Mouse (Mus musculus) MEL (cell line): ENCODE results near the gene Scn4a.
A peak's percentile ranks its signal among the peaks of the same experiment; 100 is the strongest.

ENCODE experiments used
- BHLHE40 ChIP-seq: IDR thresholded peaks from 2 replicates; pipeline ENCODE4 v1.6.1; 2012; ENCODE audit warnings: low read depth, mild to moderate bottlenecking, inconsistent platforms, low read length, improper control_type of control experiment, borderline replicate concordance
- CTCF ChIP-seq, 3 experiments: IDR thresholded peaks in 2 of 3; conservative IDR thresholded peaks in 1 of 3; 2 replicates each; pipeline ENCODE4 v1.5.1; 2011 to 2012; ENCODE audit warnings: low read length in 3 of 3, low read depth in 2 of 3, mild to moderate bottlenecking in 2 of 3, improper control_type of control experiment in 1 of 3, inconsistent platforms in 1 of 3, mixed read lengths in 1 of 3, moderate library complexity in 1 of 3; ENCODE audit not compliant: control insufficient read depth in 1 of 3, insufficient read depth in 1 of 3, poor library complexity in 1 of 3, severe bottlenecking in 1 of 3
- EP300 ChIP-seq, 2 experiments: IDR thresholded peaks; 2 replicates each; pipeline ENCODE4 v1.6.1; 2011; ENCODE audit warnings: improper control_type of control experiment in 2 of 2, low read length in 2 of 2, low read depth in 1 of 2, mild to moderate bottlenecking in 1 of 2
- HCFC1 ChIP-seq: IDR thresholded peaks from 2 replicates; pipeline ENCODE4 v1.6.1; 2012; ENCODE audit warnings: low read depth, mild to moderate bottlenecking, inconsistent platforms, low read length, improper control_type of control experiment, moderate library complexity
- MXI1 ChIP-seq: IDR thresholded peaks from 2 replicates; pipeline ENCODE4 v1.6.1; 2011; ENCODE audit warnings: mild to moderate bottlenecking, low read depth, low read length, improper control_type of control experiment
- MYC ChIP-seq: IDR thresholded peaks from 2 replicates; pipeline ENCODE4 v1.6.1; 2011; ENCODE audit warnings: low read depth, mild to moderate bottlenecking, low read length, improper control_type of control experiment, moderate library complexity
- NRF1 ChIP-seq: IDR thresholded peaks from 2 replicates; pipeline ENCODE4 v1.6.1; 2014; ENCODE audit warnings: low read depth, mild to moderate bottlenecking, inconsistent platforms, low read length, improper control_type of control experiment, moderate library complexity; ENCODE audit not compliant: poor library complexity, insufficient read depth, severe bottlenecking
- POLR2A ChIP-seq, 2 experiments: IDR thresholded peaks; 2 replicates each; pipeline ENCODE4 v1.6.1; 2011 to 2012; ENCODE audit warnings: low read length in 2 of 2, mild to moderate bottlenecking in 2 of 2, control low read depth in 1 of 2, improper control_type of control experiment in 1 of 2, low read depth in 1 of 2, moderate library complexity in 1 of 2; ENCODE audit not compliant: control insufficient read depth in 1 of 2, insufficient read depth in 1 of 2, poor library complexity in 1 of 2
- POLR2AphosphoS5 ChIP-seq: IDR thresholded peaks from 2 replicates; pipeline ENCODE4 v1.6.1; 2012; ENCODE audit warnings: low read depth, borderline replicate concordance, mild to moderate bottlenecking, inconsistent platforms, low read length, moderate library complexity, mixed read lengths
- TBP ChIP-seq: IDR thresholded peaks from 2 replicates; pipeline ENCODE4 v1.8.0; 2011; ENCODE audit warnings: low read depth, low read length, improper control_type of control experiment
- ZNF384 ChIP-seq: IDR thresholded peaks from 2 replicates; pipeline ENCODE4 v1.6.1; 2012; ENCODE audit warnings: low read depth, mild to moderate bottlenecking, inconsistent platforms, low read length, improper control_type of control experiment

DNA sequence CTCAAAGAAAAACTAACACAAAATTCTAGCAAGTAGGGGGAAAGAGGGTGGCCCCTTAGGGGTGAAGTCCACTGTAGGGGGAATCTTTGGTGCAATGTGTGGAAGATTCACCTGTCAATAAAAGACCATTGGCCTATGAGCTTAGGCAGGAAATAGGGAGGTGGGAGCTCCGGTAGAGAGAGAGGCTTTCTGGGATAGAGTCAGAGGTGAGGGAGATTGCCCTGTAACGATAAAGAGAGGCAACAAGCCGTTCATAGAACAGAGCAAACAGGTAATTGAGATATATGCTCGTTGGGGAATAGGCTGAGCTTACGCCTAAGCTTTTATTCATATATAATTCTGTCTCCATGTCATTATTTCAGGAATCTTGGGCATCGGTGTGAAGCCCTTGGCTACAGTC is 33.9 kb upstream of the Scn4a start:
- TF ChIP-seq BHLHE40 (no peak; the same call in 1 of the 2 replicates), ZNF384 (no peak), MXI1 (peak; percentile 57; the same call in 1 of the 2 replicates), CTCF (IDR thresholded peaks at IDR 0.05 in 2 of 3, conservative IDR thresholded peaks at IDR 0.05 in 1 of 3; ENCODE audit: control insufficient read depth in 1 of 3, insufficient read depth in 1 of 3, low read depth in 2 of 3, low read length in 3 of 3, poor library complexity in 1 of 3, severe bottlenecking in 1 of 3) (no peak), POLR2A (IDR thresholded peaks at IDR 0.05; ENCODE audit: control insufficient read depth in 1 of 2, insufficient read depth in 1 of 2, low read depth in 1 of 2, low read length in 2 of 2, poor library complexity in 1 of 2) (peak in 1 of 2 experiments; percentile 67; a peak in 2 of 4 replicates), NRF1 (no peak), POLR2AphosphoS5 (no peak), TBP (peak; percentile 75), HCFC1 (peak; percentile 86), EP300 (IDR thresholded peaks at IDR 0.05; ENCODE audit: low read depth in 1 of 2, low read length in 2 of 2) (no peak), MYC (peak; percentile 62; the same call in 1 of the 2 replicates)
